Mouse (Mus musculus) liver, embryonic 11.5 days (tissue): ENCODE results near the gene Prr13. TPM values are rescaled to one million over a fixed set of nuclear protein-coding genes. Genes with fewer than 3 reads are reported as not detected.

Source experiments
- ATAC-seq: fragments of 200-750 bp; cut with Nextera tagmentation; replicated peaks from 2 replicates; pipeline ENCODE4 v1.8.0; 2017; ENCODE audit warnings: moderate number of reproducible peaks, mild to moderate bottlenecking, moderate TSS enrichment, moderate library complexity; ENCODE audit not compliant: low FRiP score
- DNase-seq: peaks from one replicate; pipeline ENCODE4 v3.0.0-alpha.2; 2017; ENCODE audit warnings: low spot score
- H3K27ac ChIP-seq: fragments of 300-500 bp; sonication (generic); 2 replicates; pipeline ENCODE4 v1.5.1; 2014; ENCODE audit warnings: mild to moderate bottlenecking, low read depth, low read length, control low read depth
- H3K27me3 ChIP-seq: fragments of 300-500 bp; sonication (generic); replicated peaks from 2 replicates; pipeline ENCODE4 v1.6.1; 2014; ENCODE audit warnings: low read length, mixed read lengths; ENCODE audit not compliant: control insufficient read depth, insufficient read depth
- H3K36me3 ChIP-seq: fragments of 300-500 bp; sonication (generic); 2 replicates; pipeline ENCODE4 v1.6.1; 2014; ENCODE audit warnings: mild to moderate bottlenecking, low read length, moderate library complexity, mixed read lengths; ENCODE audit not compliant: control insufficient read depth, insufficient read depth
- H3K4me1 ChIP-seq: fragments of 300-500 bp; sonication (generic); replicated peaks from 2 replicates; pipeline ENCODE4 v1.6.1; 2014; ENCODE audit warnings: low read length, mixed read lengths; ENCODE audit not compliant: control insufficient read depth, insufficient read depth
- H3K4me2 ChIP-seq: fragments of 300-500 bp; sonication (generic); 2 replicates; pipeline ENCODE4 v1.6.1; 2014; ENCODE audit warnings: mild to moderate bottlenecking, control low read depth, moderate library complexity
- H3K4me3 ChIP-seq: fragments of 300-500 bp; sonication (generic); 2 replicates; pipeline ENCODE4 v1.5.1; 2014; ENCODE audit warnings: low read depth, low read length, control low read depth
- H3K9ac ChIP-seq: fragments of 300-500 bp; sonication (generic); 2 replicates; pipeline ENCODE4 v1.6.1; 2014; ENCODE audit warnings: low read depth, low read length, control low read depth
- H3K9me3 ChIP-seq: fragments of 300-500 bp; sonication (generic); 2 replicates; pipeline ENCODE4 v1.6.1; 2016; ENCODE audit warnings: low read length, inconsistent platforms, mixed read lengths; ENCODE audit not compliant: control insufficient read depth
- whole genome bisulfite sequencing: fragments of 180-500 bp; shearing (Covaris S2); extraction: QIAGEN DNeasy Blood & Tissue Kit; methylation state at CpG from one replicate; pipeline ENCODE4 v1.1.7; 2014; 5-methylcytosine and 5-hydroxymethylcytosine counted together
- polyA plus RNA-seq: library from polyadenylated mRNA; unstranded; fragments of >200 nt; fragmentation: Nextera tagmentation; extraction: Ambion mirVana; gene quantifications from 2 replicates; pipeline ENCODE4 v1.2.1, GENCODE M21; 2014

Prr13 gene
- polyA plus RNA-seq, 1 experiment from 2014 or later = 157 TPM

GRCm38 (mm10) chr15:102455993-102456392 lies 2.8 kb upstream of the Prr13 start:
- WGBS = 45% methylated on average over 6 of the region's 6 CpGs
- peaks cover 21% of the 10 kb centered on the region for H3K4me1 ChIP-seq
- H3K36me3 ChIP-seq = no peaks in the 10 kb centered on the region
- no peaks in the 10 kb centered on the region for H3K9me3 ChIP-seq
- no peak overlapping the region for H3K4me3 ChIP-seq
- DNase-seq (peak; percentile 46), ATAC-seq (no peak)
- no peaks in the 10 kb centered on the region for H3K27me3 ChIP-seq
- H3K9ac ChIP-seq = no peak overlapping the region
- no peak overlapping the region for H3K4me2 ChIP-seq
- no peak overlapping the region for H3K27ac ChIP-seq

GRCm38 (mm10) chr15:102458050-102458736 lies 635 bp upstream of the Prr13 start:
- Histone ChIP-seq H3K4me1 (peaks cover 26% of the 10 kb centered on the region), H3K4me3 (peak overlapping the region; percentile 62), H3K36me3 (peaks cover 4% of the 10 kb centered on the region; the same call in 1 of the 2 replicates), H3K27me3 (no peaks in the 10 kb centered on the region), H3K27ac (peak overlapping the region; percentile 93), H3K9me3 (no peaks in the 10 kb centered on the region), H3K9ac (peak overlapping the region; percentile 18), H3K4me2 (peak overlapping the region; percentile 72)
- DNase-seq = no peak
- 41% methylated on average over 5 of the region's 5 CpGs for WGBS
- 0 out of 2 replicates have a peak, but pooled peaks have one; percentile 25 for ATAC-seq

GRCm38 (mm10) chr15:102459381-102459780 lies 553 bp downstream of the Prr13 start:
- ATAC-seq (peak; percentile 21; the same call in 1 of the 2 replicates), DNase-seq (no peak)
- Histone ChIP-seq H3K27me3 (no peaks in the 10 kb centered on the region), H3K36me3 (peaks cover 4% of the 10 kb centered on the region; the same call in 1 of the 2 replicates), H3K4me1 (peaks cover 26% of the 10 kb centered on the region), H3K9me3 (no peaks in the 10 kb centered on the region), H3K4me2 (peak overlapping the region; percentile 72), H3K4me3 (peak overlapping the region; percentile 62), H3K27ac (peak overlapping the region; percentile 93), H3K9ac (peak overlapping the region; percentile 65)
- 22% methylated on average over 6 of the region's 6 CpGs for whole genome bisulfite sequencing

DNA sequence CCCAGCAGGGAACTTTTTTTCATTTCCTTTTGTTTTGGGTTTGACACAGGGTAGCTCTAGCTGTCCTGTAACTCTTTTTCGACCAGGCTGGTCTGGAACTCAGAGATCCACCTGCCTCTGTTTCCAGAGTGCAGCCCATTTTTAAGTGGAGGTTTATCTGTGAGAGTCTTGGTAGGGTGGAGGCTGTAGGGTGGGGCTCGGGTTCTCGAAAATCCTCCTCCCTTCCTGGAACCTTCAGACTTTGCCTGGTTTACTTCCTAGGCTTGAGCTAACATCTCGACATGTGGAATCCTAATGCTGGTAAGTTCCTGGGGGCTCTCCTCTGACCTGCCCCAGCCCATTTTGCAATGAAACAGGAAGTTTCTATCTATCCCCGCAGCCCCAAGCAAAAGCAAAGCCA lies 1.0 kb downstream of the Prr13 start:
- Histone ChIP-seq H3K9ac (peak overlapping the region; percentile 46), H3K9me3 (no peaks in the 10 kb centered on the region), H3K4me2 (peak overlapping the region; percentile 72), H3K4me1 (peaks cover 26% of the 10 kb centered on the region), H3K36me3 (peaks cover 4% of the 10 kb centered on the region; the same call in 1 of the 2 replicates), H3K4me3 (peak overlapping the region; percentile 62), H3K27ac (peak overlapping the region; percentile 93), H3K27me3 (no peaks in the 10 kb centered on the region)
- WGBS = 26% methylated on average over 5 of the region's 5 CpGs
- ATAC-seq (peak; percentile 69), DNase-seq (no peak)

DNA sequence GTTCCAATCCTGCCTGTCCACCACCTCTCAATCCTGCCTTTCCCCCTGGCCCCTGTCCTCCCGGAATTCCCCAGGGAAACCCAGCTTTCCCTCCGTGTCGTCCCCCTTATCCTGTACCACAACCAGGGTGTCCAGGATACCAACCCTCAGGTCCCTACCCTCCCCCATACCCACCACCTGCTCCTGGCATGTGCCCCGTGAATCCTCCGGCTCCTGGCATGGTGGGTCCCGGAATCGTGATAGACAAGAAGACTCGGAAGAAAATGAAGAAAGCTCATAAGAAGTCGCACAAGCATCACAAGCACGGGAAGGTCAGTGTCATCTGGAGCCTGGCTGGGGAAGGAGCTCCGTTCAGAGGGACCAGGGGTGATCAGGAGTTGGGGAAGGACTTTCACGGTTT lies 1.6 kb downstream of the Prr13 start:
- peak overlapping the region; percentile 72 for H3K4me2 ChIP-seq

DNA sequence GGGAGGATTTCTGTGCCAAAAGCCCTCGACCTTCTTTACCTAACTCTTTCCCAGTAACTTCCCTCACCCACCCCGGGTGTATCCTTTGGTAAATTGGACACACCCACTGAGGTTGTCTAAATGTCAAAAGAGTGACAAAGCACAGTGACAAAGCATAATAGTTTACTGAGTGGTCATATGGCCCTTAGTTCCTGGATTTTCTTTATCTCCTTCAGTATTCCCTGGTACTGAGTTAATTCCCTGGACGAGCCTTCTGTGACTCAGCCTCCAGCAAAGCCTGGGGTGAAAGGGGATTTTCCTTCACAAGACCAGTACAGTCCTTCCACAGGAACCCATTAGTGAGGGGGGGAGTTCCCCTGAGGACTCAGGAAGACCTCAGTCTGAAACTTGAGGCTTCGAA lies 2.1 kb downstream of the Prr13 start:
- Histone ChIP-seq H3K9me3 (no peaks in the 10 kb centered on the region), H3K27ac (peak overlapping the region; percentile 93), H3K9ac (peak overlapping the region; percentile 46), H3K36me3 (peaks cover 4% of the 10 kb centered on the region; the same call in 1 of the 2 replicates), H3K4me3 (peak overlapping the region; percentile 62), H3K27me3 (no peaks in the 10 kb centered on the region), H3K4me1 (peaks cover 26% of the 10 kb centered on the region), H3K4me2 (peak overlapping the region; percentile 72)
- DNase-seq (no peak), ATAC-seq (no peak)
- 34% methylated on average over 4 of the region's 4 CpGs for WGBS

More for the DNA sequence above, 1.6 kb downstream of the Prr13 start:
- 68% methylated on average over 12 of the region's 12 CpGs for WGBS
- H3K9me3 ChIP-seq = no peaks in the 10 kb centered on the region
- ATAC-seq (no peak), DNase-seq (no peak)
- peaks cover 26% of the 10 kb centered on the region for H3K4me1 ChIP-seq
- peaks cover 4% of the 10 kb centered on the region; the same call in 1 of the 2 replicates for H3K36me3 ChIP-seq
- H3K27me3 ChIP-seq = no peaks in the 10 kb centered on the region
- H3K9ac ChIP-seq = peak overlapping the region; percentile 46
- peak overlapping the region; percentile 93 for H3K27ac ChIP-seq
- H3K4me3 ChIP-seq = peak overlapping the region; percentile 62

DNA sequence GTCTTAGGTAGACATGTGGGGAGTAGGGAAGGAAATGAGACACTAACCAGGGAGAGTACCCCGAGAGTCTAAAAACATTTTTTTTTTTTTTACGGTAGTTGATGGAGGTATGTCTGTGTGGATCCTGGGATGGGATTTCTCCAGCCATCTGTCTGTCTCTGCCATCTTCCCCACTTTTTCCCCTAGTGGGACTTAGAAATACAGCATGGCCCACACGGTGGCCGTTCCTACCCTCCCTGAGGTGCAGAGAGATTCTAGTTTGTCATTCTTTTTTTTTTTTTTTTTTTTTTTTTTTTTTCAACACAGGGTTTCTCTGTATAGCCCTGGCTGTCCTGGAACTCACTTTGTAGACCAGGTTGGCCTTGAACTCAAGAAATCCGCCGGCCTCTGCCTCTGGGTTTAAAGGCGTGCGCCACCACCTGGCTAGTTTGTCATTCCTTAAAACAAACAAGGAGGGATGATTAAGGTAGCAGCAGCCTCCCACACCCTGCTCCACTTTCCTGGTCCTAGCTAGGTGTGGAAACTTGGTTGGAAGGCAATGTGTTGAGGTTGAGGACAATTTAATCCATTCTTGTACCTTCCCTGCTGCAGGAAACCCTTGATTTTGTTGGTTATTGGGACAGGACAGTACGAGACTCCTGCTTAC lies 2.7 kb downstream of the Prr13 start:
- Histone ChIP-seq H3K36me3 (peaks cover 4% of the 10 kb centered on the region; the same call in 1 of the 2 replicates), H3K9me3 (no peaks in the 10 kb centered on the region), H3K27ac (peak overlapping the region; percentile 37), H3K27me3 (no peaks in the 10 kb centered on the region), H3K4me2 (peak overlapping the region; percentile 72), H3K9ac (peak overlapping the region; percentile 44; the same call in 1 of the 2 replicates), H3K4me3 (peak overlapping the region; percentile 62), H3K4me1 (peaks cover 26% of the 10 kb centered on the region)
- ATAC-seq (no peak), DNase-seq (no peak)
- 80% methylated on average over 9 of the region's 9 CpGs for WGBS

DNA sequence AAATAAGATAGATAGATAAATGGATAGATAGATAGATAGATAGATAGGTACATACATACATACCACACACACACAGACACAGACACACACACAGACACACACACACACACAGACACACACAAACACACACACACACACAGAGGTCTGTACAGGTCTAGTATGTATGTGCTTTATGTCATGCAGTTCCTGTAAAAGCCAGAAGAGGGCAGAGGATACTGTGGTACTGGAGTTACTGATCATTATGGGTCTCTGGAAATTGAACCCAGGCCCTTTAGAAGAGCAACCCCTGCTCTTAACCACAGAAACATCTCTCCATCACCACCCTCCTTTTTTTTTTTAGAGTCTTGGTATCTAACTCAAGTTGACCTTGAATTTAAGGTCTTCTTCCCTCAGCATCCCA lies 4.8 kb downstream of the Prr13 start:
- H3K36me3 ChIP-seq = peaks cover 10% of the 10 kb centered on the region
- peaks cover 18% of the 10 kb centered on the region for H3K4me1 ChIP-seq
- no peak overlapping the region for H3K27ac ChIP-seq
- H3K9ac ChIP-seq = no peak overlapping the region
- DNase-seq = no peak
- H3K4me3 ChIP-seq = no peak overlapping the region
- ATAC-seq = no peak
- no peaks in the 10 kb centered on the region for H3K27me3 ChIP-seq
- no peak overlapping the region for H3K4me2 ChIP-seq
- no peaks in the 10 kb centered on the region for H3K9me3 ChIP-seq
